Mouse (Mus musculus) liver, adult 2 months (tissue): ENCODE results near the gene Ppp1r1c. TPM values are rescaled to one million over a fixed set of nuclear protein-coding genes. Genes with fewer than 3 reads are reported as not detected.

ENCODE experiments used
- DNase-seq: peaks from one replicate; pipeline ENCODE4 v3.0.0-alpha.2; 2011; ENCODE audit warnings: low read depth, low spot score; ENCODE audit errors: extremely low read depth
- H3K27ac ChIP-seq: fragments of 200-500 bp; replicated peaks from 2 replicates; pipeline ENCODE4 v1.5.1; 2012; ENCODE audit warnings: low read depth, mild to moderate bottlenecking, control low read depth, inconsistent platforms, low read length; ENCODE audit not compliant: insufficient read depth
- H3K27me3 ChIP-seq: fragments of 200-500 bp; 2 replicates; pipeline ENCODE4 v1.6.1; 2012; ENCODE audit warnings: mild to moderate bottlenecking, moderate library complexity, low read length, inconsistent platforms; ENCODE audit not compliant: control insufficient read depth, insufficient read depth
- H3K36me3 ChIP-seq: fragments of 200-500 bp; 2 replicates; pipeline ENCODE4 v1.6.1; 2012; ENCODE audit warnings: low read length, inconsistent platforms; ENCODE audit not compliant: control insufficient read depth, insufficient read depth
- H3K4me1 ChIP-seq: fragments of 200-500 bp; 2 replicates; pipeline ENCODE4 v1.6.1; 2011; ENCODE audit warnings: low read length; ENCODE audit not compliant: control insufficient read depth, insufficient read depth
- H3K4me3 ChIP-seq: fragments of 200-500 bp; 2 replicates; pipeline ENCODE4 v1.5.1; 2011; ENCODE audit warnings: low read depth, mild to moderate bottlenecking, control low read depth, low read length, moderate library complexity; ENCODE audit not compliant: insufficient read depth
- H3K79me2 ChIP-seq: fragments of 200-500 bp; 2 replicates; pipeline ENCODE4 v1.6.1; 2012; ENCODE audit warnings: inconsistent platforms, mild to moderate bottlenecking, low read length, moderate library complexity; ENCODE audit not compliant: control insufficient read depth, insufficient read depth
- H3K9ac ChIP-seq: fragments of 200-500 bp; 2 replicates; pipeline ENCODE4 v1.6.1; 2012; ENCODE audit warnings: low read depth, mild to moderate bottlenecking, control low read depth, inconsistent platforms, low read length
- CTCF ChIP-seq: fragments of 200-500 bp; IDR thresholded peaks from 2 replicates; pipeline ENCODE4 v1.5.1; 2011; ENCODE audit warnings: low read depth, low read length, control low read depth
- POLR2A ChIP-seq: fragments of 200-500 bp; IDR thresholded peaks from 2 replicates; pipeline ENCODE4 v1.6.1; 2011; ENCODE audit warnings: low read length, control low read depth; ENCODE audit not compliant: insufficient read depth; ENCODE audit errors: extremely low read depth
- WGBS: fragments of 180-500 bp; shearing (Covaris S2); methylation state at CpG from one replicate; pipeline ENCODE4 v1.1.7; 2018; 5-methylcytosine and 5-hydroxymethylcytosine counted together
- polyA plus RNA-seq: library from polyadenylated mRNA; depleted of rRNA; stranded (reverse); fragments of >200 nt; gene quantifications from 2 replicates; pipeline ENCODE4 v1.2.3, GENCODE M21; 2012
- total RNA-seq: library from RNA; depleted of rRNA; stranded (reverse); fragments of >200 nt; gene quantifications from 2 replicates; pipeline ENCODE4 v1.2.3, GENCODE M21; 2014

Ppp1r1c gene
- total and polyA plus RNA-seq, 2 experiments, result not detected

DNA sequence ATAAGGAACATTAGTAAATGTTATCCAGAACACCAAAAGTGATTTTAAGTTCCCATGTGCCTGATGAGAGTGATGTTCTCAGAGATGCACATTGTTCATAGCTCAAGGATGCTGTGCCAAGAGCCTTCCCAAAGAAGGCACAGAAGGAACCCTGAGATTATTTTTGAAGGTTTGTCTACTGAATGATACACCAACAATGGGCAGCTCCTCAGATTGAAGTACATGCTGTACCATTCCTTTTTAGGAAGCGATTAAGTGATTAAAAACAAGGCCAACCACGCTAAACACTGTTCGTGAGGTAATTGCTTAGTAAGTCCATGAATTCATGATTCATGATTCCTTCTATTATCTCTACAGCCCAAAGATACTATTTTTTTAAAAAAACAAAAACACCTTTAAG lies 32.3 kb upstream of the Ppp1r1c start:
- H3K27ac ChIP-seq, result no peak overlapping the region
- 93% methylated on average over 3 of the region's 3 CpGs for WGBS

DNA sequence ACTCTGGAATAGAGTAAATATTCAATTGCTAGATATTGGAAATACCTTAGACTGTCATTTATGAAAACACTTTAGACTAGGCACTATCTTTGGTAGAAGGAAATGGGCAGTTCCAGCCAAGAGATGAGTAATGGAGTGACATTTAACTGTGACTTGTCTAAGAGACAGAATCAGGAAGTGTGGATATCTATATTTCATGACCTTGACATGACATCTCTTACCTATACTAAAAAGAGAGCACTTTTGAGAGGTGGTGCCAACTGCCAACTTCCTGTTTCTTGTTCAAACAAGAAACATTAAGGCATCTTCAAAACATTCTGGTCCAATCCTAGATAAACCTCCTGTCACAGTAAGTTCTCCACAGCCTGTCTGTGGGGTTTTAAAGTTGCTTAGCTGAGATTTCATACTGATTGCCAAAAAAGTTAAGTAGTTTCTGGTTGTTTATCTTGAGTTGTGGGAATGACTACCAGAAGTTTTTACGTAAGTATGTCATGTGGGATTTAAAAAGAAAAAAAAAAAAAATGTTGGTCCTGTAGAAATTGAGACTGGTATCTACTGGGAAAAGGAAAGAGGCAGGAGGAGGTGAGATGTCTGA lies 29.8 kb upstream of the Ppp1r1c start:
- Histone ChIP-seq H3K27me3 (no peaks in the 10 kb centered on the region), H3K4me1 (no peaks in the 10 kb centered on the region), H3K79me2 (no peaks in the 10 kb centered on the region), H3K9ac (no peak overlapping the region), H3K4me3 (no peak overlapping the region), H3K27ac (no peak overlapping the region), H3K36me3 (peaks cover 21% of the 10 kb centered on the region)
- no peak for DNase-seq
- 87% methylated on average over 1 of the region's 1 CpGs for WGBS
- TF ChIP-seq CTCF (no peak), POLR2A (no peak)

More for the DNA sequence above, 32.3 kb upstream of the Ppp1r1c start:
- H3K9ac ChIP-seq, result no peak overlapping the region
- H3K79me2 ChIP-seq, result no peaks in the 10 kb centered on the region
- no peaks in the 10 kb centered on the region for H3K27me3 ChIP-seq
- peaks cover 31% of the 10 kb centered on the region for H3K36me3 ChIP-seq
- no peaks in the 10 kb centered on the region for H3K4me1 ChIP-seq
- no peak for DNase-seq
- TF ChIP-seq CTCF (no peak), POLR2A (no peak)
- H3K4me3 ChIP-seq, result no peak overlapping the region

DNA sequence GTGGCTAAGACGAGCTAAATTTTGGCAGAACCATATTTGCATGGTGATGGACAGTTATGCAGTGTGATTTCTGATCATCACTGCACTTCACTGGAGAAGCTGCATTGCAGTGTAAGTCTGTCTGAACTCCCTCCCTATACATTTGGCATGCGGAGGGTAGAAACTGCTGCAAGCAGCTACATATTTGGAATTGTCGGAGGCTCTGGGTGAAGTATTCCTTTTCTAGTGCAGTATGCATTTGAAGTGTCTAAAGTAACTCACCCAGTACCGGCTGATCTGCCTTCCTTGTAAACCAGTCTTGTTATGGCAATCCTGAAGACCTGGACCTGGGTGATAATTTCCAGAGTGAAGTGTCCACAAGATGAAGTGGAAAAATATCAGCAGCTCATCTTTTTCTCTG lies 25.9 kb upstream of the Ppp1r1c start:
- DNase-seq, result no peak
- TF ChIP-seq CTCF, result no peak
- WGBS, result 85% methylated on average over 4 of the region's 4 CpGs
- Histone ChIP-seq H3K4me3 (no peak overlapping the region), H3K79me2 (no peaks in the 10 kb centered on the region), H3K27me3 (no peaks in the 10 kb centered on the region), H3K36me3 (peaks cover 8% of the 10 kb centered on the region), H3K27ac (no peak overlapping the region), H3K4me1 (no peaks in the 10 kb centered on the region), H3K9ac (no peak overlapping the region)

DNA sequence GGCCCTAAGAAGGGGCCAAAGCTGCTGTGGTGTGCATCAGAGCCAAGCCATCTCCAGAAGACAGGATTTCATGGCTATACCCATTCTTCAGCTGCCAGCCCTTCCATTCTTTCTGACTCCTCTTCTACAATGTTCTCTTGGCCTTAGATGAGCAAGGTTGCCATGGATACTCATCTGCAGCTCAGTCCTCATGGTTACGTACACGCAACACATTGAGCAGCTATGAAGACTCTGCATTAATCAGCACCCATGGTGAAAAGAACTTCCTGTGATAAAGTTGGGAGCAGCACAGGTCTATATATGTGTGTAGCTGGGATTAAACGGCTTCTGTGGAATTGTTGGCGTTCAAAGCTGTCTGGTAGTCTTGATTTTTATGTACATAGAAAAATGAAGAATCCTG lies 24.3 kb upstream of the Ppp1r1c start:
- Histone ChIP-seq H3K4me3 (no peak overlapping the region), H3K27me3 (no peaks in the 10 kb centered on the region), H3K9ac (no peak overlapping the region), H3K36me3 (peaks cover 7% of the 10 kb centered on the region), H3K4me1 (no peaks in the 10 kb centered on the region), H3K79me2 (no peaks in the 10 kb centered on the region), H3K27ac (no peak overlapping the region)
- DNase-seq, result no peak
- TF ChIP-seq CTCF (no peak), POLR2A (no peak)
- WGBS, result 97% methylated on average over 4 of the region's 4 CpGs

GRCm38 (mm10) chr2:79690838-79691237 lies 16.7 kb upstream of the Ppp1r1c start:
- H3K36me3 ChIP-seq, result no peaks in the 10 kb centered on the region
- TF ChIP-seq POLR2A, result no peak
- no peak for TF ChIP-seq CTCF
- DNase-seq, result no peak
- no peak overlapping the region for H3K9ac ChIP-seq
- H3K27ac ChIP-seq, result no peak overlapping the region
- H3K4me3 ChIP-seq, result no peak overlapping the region
- H3K27me3 ChIP-seq, result no peaks in the 10 kb centered on the region
- no peaks in the 10 kb centered on the region for H3K79me2 ChIP-seq
- 67% methylated on average over 3 of the region's 3 CpGs for WGBS
- no peaks in the 10 kb centered on the region for H3K4me1 ChIP-seq

- H3K9ac ChIP-seq, result no peak overlapping the region
- no peaks in the 10 kb centered on the region for H3K36me3 ChIP-seq
- H3K4me3 ChIP-seq, result no peak overlapping the region
- H3K4me1 ChIP-seq, result no peaks in the 10 kb centered on the region
- no peaks in the 10 kb centered on the region for H3K79me2 ChIP-seq
- no peaks in the 10 kb centered on the region for H3K27me3 ChIP-seq
- DNase-seq, result no peak
- TF ChIP-seq POLR2A, result no peak
- no peak for TF ChIP-seq CTCF
- no peak overlapping the region for H3K27ac ChIP-seq
- 90% methylated on average over 4 of the region's 4 CpGs for WGBS
Observed at GRCm38 (mm10) chr2:79695190-79695589, 12.4 kb upstream of the Ppp1r1c start.
